Mouse (Mus musculus) megakaryocyte, adult 5-6 weeks (primary cell): ENCODE results near the gene Crot. TPM values are rescaled to one million over a fixed set of nuclear protein-coding genes. Genes with fewer than 3 reads are reported as not detected.
"Not testable (repeated sequence)": the region's sequence is repeated elsewhere in the genome, so short reads cannot be mapped to it uniquely, and the experiment has no call there.

Experiments
- ATAC-seq: 2 replicates; pipeline ENCODE4 v1.8.0; 2016; ENCODE audit warnings: mild to moderate bottlenecking, inconsistent platforms; ENCODE audit not compliant: poor library complexity, severe bottlenecking
- total RNA-seq, 2 experiments: library from RNA; stranded (forward) in 1 of 2; stranded (reverse) in 1 of 2; fragments of 153-499, 151-499 nt in 1 of 2; fragments of 221-1000, 200-1000 nt in 1 of 2; gene quantifications; 2 replicates each; pipeline versions ENCODE4 v1.2.3 to v1.2.4; 2015 to 2017

Crot gene
- 35.4 and 37.9 TPM in 2 replicates for total RNA-seq (2015)
- total RNA-seq (2017) = 48.1 and 50.4 TPM in 2 replicates

DNA sequence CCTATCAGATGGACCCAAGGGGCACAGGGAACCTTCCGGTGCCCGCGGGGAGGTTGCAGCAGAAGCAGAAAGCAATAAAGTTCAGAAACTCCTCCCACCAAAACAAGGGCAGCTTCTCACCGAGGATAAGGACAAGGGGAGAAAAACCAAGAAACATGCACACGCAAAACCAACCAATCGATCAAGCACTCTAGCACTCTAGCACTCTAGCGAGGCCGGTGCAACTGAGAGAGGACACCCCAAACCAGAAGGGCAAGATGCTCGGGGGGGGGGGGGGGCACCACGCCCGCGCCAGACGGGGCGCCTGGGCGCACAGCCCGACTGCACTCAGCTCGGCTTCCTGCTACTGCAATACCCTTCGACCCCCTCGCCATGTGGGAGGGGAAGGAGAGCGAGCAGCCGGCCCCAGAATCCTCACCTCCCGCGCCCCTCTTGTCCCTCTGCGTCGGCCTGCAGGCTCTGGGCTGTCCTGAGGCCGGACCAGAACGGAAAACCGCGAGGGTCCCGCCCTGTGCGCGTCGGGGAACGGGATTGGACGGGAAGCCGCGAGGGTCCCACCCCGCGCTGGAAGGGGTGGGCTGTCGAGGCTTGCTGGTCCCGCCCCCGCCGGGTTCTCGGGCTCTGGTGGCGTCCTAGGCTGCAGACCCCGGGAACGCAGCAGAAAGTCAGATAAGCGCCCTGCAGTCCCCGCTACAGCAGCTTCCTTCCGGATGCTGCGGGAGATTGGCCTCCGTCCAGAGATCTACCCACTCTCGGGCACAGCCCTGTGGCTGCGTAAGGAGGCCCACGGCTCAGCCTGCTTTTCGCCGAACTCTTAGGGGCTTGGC lies at the start of gene Crot:
Gene Crot (minus strand): TSS at position 639 of the 827 bp plus-strand sequence.
- ATAC-seq = peak; percentile 91

DNA sequence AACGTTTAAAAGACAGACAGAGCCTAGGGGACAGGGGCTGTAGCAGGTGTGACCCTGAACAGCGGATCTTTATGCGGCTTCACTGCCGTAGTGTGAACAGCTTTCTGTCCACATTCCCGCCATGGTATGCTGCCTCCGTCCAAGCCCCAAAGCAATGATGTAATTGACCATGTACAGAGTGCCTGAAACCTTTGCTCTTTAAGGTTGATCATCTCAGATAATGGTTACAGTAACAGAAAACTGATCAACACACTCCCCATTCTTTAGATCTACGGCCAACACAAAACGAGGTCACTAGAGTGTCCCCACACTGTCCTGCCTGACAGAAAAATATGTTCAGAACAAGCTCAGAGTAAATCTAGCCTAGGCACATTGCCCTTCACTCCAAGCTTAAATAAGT lies 48.8 kb upstream of the Crot start:
- no peak for ATAC-seq

DNA sequence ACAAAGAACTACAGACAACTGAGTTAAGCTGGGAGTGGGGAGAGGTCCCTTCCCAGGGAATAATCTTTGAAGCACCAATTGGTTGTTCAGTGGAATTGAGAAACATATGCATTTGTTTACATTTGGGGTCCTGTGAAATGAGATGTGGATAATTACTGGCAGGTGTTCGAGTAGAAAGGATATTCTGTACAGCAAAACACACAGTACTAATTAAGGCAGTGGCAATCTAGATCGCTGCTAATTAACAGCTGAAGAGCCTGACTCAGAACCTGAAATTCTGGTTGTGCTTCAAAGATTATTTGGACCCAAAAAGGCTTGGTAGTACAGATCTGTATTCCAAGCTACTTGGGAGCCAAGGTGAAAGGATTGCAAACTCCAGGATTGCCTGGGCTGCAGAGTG lies 47.7 kb upstream of the Crot start:
- ATAC-seq = no peak

DNA sequence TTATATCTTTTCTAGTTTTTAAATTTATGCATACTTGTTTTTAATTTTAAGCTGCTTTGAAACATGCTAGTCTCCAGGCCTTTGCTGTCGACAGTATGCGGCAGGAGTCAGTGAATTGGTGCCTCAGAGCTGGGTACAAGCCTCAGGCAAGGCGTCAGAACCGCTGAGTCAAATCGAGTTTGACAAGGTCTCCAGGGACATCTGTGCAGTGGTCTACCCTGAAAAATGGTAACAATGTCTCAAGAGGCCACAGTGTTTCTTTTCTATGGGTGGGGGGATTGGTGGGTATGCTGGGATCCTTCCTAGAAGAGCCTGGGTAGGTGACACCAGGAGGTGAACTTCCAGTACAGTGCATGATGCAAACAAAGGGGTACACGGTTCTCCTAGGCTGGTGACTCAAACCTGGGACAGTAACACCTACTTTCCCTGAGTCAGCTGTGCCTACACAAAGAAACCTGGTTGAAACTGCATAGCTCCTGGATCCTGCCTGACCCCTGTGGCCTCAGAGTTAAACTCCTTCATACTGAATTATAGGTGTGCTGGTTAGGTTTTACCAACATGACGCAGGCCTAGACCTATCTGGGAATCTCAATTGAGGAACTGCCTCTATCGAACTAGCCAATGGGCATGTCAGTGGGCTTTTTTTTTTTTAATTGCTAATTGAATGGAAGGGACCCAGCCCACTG lies 46.6 kb upstream of the Crot start:
- no peak for ATAC-seq

DNA sequence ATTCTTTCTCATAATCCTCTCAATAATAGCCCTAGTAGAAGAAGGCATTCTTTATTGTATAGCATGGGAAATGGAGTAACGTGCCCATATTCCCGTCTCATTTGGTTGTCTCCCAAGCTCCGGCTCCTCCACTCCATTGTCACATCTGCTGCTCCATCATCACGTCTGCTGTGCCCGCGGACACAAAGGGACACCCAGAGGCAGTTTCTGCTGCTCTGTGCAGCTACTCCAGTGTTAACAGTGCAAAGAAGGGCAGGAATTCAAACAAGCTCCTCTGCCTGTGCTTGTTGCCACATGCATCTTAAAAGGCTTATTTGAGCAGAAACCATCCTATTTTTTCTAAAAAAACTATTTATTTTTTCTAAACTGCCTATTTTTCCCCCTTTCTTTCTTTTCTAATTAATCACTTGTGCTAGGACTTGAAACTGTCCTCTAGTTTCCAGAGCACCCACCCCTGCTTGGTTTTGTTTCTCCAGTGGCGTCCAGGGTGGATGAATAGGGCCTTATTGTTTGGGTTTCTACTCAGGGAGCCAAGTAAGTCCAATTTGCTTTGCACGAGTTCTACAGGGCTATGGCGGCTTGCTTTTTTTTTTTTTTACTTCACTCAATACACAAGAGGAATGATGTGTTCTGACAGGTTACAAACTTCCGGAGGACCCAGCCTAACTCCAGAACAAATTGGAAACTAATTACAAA lies 45.7 kb upstream of the Crot start:
- no peak for ATAC-seq

DNA sequence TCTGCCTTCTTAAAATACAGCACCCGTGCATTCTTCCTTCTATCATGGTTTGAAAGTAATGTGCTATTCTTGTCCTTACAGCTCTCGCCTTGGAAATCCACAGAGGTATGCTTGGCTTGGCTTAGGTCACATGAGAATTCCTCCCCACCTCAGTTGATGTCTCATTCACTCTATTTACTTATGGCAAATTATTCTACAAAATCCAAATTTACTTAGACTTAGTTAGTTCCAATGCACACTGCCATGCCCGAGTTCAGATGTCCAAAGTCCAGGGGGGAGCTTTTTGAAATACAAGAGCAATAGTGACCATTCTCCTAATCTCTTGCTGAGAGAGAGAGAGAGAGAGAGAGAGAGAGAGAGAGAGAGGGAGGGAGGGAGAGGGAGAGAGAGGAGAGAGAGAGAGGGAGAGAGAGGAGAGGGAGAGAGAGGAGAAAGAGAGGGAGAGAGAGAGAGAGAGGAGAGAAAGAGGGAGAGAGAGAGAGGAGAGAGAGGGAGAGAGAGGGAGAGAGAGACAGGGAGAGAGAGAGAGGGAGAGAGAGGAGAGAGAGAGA lies 43.6 kb upstream of the Crot start:
- ATAC-seq = no peak

DNA sequence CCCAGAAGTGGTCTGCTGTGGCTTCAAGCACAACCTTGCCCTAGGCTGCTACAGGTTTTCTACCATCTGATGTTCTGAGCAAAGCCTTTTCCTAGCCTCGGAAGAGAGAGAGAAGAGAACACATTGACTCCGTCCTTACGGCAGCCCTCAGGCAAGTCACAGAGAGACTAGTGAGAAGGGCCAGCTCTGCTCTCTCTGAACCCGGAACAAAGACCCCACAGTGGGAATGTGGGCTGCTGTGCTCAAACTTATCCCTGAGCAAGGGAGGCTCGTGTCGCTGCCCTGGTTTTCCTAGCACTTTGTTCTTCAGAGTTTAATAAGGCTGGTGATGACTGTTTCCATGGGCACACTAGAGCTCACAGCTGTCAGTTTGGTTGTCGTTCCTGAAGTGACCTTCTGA lies 42.9 kb upstream of the Crot start:
- ATAC-seq = no peak

DNA sequence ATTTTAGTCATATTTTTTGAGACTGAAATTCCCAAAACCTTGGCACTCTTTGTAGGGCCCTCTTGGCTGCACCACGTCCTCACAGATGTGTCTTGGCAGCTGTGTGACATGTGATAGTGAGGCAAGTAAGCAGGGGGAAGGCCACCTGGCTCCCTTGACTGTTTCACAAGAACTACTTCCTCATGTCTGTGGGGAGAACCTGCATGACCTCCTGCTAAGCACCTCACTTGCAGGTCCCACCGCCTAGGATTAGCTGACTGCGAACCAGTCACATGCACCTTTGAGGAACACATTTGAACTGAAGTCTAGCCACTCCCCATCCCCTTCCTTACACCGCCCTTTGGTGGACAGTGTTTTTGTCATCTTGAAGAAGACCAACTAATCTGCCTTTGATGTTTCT lies 40.2 kb upstream of the Crot start:
- ATAC-seq = peak; percentile 91

DNA sequence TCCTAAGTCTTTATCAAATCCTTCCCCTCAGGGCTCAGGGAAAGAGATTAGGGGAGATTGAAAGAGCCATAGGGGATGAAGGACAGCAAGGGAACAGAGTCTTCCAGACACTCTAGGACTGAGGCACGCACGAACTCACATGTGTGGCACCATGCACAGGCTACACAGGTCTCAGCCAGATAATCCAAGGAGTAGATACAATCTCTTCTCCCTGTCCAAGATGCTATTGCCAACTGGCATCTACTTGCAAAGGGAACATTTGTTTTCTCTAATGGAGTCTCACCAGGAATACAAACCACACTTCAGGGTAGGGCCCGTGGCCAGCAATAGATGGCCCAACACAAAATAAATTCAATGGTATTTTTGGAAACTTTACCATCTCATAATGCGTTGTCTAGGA lies 38.3 kb upstream of the Crot start:
- ATAC-seq = no peak

DNA sequence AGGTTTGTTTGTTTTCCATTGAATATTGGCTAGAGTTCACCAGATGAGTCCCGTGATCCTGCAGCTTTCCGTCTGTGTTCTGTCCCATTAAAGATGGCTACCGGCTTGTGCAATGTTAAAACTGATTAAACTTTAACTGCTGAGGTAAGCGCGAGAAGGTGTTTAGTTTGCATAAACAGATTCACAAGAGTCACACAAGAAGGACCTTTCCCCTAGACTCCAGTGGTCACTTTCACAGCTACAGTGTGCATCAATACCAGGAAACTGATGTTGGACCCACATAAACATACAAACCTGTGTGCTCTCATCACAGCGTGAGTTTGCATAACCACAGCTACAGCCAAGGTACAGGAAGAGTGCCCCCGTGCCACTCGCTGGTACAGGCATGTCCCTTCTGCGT lies 37.4 kb upstream of the Crot start:
- ATAC-seq = no peak

DNA sequence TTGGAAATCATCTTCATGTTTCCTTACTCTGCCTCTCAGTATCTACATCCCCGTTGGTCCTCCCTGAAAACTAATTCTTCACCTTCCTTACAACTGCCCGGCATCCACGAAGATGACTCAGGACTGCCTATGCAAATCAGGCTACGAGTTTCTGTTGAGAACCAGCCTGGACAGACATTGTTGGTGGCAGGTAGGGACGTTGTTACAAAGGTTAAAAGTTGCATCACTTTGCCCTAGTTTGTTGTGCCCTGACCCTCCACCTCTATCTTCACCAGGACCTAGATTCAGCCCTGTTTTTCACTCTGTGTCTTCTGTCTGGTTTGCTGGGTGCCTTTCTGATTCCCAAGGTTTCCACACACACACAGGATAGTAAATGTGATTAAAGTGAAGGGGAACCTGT lies 36.7 kb upstream of the Crot start:
- no peak for ATAC-seq

DNA sequence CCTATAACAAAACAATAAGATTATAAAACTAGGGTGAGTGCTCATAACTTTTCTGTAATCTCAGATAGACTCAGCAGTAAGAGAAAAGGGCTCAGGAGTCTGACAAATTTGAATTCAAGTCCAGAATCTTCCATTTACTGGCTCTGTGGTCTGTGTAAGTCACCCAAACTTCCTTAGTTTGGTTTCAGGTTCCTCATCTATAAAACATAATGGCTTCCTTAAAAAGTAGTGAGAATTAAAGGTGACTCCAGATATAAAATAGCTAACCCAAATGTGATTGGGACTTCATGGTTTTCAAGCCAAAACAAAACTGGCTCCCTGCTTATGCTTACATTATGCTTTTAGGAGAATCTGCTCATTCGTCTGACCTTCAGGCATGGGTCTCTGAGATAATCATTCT lies 35.5 kb upstream of the Crot start:
- ATAC-seq = peak; percentile 66

DNA sequence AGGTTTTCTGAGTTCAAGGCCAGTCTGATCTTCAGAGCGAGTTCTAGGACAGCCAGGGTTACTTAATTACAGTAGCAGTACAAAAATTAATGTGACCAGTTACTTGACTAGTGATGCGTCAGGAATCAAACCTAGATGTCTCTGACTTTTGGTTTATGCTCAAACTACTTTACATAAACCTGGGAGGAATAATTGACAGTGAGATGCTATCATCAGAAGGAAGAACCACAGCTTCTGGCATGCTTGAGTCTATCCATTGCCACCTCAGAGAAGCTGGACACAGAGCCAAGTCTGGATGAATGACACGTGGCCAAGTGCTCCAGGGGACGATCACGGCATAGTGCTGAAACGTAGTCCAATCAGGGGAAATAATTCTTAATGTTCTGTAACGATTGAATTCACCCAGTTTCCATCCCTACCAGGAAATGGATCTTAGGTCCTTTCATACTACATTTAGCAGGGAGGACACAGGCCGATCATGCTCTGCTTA lies 35.0 kb upstream of the Crot start:
- ATAC-seq = 0 out of 2 replicates have a peak, but pooled peaks have one; percentile 23

DNA sequence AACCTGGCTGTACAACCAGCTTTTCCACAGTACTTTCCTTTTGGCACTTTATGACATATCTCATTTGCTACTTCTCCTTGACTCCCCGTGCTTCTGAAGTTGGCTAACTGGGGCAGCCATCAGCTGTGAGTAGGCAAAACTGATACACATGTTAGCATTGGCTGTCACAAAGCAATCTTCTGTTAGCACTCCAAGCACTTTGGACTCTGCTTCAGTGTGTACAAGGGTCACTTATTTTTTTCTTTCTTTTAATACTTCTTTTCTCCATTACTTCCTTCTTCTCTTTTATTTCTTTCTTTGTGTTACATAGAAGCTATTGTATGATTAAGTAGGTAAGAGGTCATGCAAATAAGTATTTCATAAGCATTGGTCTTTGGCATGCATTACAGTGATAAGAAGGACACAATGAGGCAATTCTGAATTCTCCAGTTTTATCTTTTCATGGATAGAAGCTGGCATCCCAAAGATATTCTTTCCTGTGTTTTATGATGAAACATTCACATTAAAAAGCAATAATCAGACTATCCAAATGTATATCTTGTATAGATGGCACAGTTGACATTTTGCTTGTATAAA lies 31.2 kb upstream of the Crot start:
- no peak for ATAC-seq

DNA sequence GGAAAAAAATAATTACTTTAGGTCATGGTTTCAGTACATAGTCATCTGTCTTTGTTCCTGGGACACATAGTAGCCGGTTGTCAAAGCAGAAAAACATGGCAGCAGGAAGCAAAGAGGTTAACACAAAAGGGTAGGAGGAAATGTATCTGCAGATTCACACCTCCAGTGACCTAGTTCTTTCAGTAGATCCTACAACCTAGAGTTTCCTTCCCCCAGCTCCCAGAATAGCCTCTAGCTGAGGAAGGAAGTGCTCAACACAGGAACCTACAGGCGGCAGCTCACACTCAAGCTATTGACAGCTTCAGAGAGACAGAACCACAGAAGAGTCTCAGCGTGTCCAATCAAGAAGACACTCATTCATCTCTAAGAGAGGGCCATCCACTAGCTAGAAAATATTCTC lies 18.2 kb upstream of the Crot start:
- ATAC-seq = peak; percentile 87

DNA sequence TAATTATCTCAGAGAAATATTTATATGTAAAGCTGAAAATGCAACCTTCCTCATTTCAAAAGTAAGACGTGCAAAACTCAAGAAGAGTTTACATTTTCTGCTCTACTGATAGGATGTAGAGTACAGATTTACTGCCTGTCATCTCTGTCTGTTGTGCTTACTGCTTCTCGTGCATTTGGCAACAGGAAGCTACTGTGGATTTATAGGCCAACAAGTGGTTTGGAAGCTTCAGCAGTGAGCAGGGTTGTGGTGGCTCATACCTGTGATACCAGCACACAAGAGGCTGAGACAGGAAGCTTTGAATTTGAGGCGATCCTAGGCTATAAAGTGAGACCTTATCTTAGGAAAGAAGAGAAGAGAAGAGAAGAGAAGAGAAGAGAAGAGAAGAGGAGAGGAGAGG lies 17.6 kb upstream of the Crot start:
- ATAC-seq = peak; percentile 62

DNA sequence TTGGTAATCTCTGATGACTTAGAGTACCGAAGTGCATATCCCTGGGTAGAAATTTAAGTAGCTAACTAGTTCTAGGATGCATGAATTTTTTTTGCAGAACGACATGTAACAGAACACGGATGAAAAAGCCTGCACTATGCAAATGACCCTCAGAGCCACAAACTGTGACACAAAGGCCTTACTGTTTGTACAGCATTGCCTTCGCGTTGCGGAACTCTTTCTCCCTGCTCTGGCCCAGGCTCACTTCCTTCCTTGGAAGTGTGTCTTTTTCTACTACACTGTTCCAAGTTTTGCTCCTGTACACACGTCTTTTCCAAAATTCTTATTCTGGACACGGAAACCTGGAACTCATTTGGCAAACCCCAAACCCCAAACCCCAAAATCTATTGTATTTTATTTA lies 14.2 kb upstream of the Crot start:
- ATAC-seq = no peak

DNA sequence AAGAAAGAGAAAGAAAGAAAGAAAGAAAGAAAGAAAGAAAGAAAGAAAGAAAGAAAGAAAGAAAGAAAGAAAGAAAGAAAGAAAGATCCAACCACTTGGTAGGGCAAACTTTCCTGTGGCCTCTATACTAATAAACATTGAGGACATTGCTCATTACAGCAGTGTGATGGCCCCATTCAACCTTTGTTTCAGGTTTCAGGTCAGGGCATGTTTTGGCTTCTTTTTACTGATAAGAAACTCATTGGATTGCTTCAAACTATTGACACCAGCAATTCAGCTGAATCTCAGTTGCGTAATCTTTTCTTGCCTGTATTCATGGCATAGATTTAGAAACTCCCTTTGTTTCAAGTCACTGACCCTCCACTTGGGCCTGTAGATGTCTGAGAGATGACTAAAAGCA lies 13.0 kb upstream of the Crot start:
- ATAC-seq = no peak

DNA sequence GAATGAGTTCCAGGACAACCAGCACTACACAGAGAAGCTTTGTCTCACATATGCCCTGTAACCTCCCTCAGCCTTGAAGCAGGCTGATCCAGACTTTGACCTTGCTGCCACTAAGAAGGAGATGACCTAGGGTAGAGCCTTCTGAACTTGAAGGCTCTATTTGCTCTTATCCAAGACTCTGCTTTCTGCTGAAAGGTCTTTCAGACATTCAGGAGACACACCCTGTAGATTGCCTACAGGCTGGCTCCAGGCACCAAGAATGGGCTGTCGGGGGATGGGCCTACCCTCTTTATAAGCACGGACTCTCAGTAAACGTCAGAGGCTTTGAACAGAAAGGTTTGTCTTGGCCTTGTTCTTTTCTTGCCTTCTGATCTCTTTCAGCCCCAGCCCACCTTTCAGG lies 9.5 kb upstream of the Crot start:
- not testable (repeated sequence) for ATAC-seq

DNA sequence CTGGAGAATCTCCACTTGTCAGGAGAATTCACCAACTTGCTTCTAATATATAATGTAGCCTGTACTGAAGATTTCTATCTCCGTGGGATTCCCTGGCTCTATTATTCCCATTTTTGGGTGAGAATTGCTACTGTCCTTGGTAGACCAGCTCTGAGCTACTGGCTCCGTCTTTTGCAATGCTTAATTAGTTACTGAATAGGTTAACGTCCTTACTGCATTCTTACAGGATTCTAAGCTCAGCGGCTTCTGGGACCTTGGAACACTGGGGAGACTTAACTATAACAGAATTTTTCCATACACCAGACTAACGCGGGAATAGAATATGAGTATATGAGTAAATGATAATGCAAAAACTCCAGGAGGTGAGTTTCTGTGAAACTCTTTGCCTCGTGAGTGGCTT lies 2.9 kb upstream of the Crot start:
- ATAC-seq = not testable (repeated sequence)

DNA sequence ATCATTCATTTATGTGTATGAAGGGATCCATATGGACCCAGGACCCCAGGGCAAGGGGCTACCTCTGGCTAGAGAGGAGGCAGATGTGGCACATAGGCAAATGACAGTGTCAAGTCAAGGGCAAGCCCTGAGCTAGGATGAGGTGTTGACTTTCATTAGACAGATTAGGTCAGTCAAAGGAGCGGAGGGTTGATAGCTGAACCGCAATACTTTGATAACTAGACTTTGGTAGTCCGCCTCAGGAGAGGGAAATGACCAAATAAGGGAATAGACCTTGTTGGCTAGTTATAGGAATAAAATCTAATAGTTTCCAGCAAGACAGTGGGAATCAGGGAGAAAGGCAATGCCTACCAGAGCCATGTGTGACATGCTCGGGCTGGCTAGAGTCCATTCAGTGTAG lies 2.0 kb upstream of the Crot start:
- ATAC-seq = no peak
